Mouse (Mus musculus) myocyte (in vitro differentiated cells): ENCODE measurements at regions not wholly inside any gene's neighbourhood (a gene's known extent, or its start where the extent isn't known, plus 50 kb on each side); places are given as distances from the start of the nearest gene placed in this dataset.

Source experiments
- POLR2A ChIP-seq: IDR thresholded peaks from one replicate; pipeline ENCODE4 v1.6.1; 2011; ENCODE audit warnings: low read depth, mild to moderate bottlenecking, control low read depth, moderate library complexity; ENCODE audit not compliant: insufficient read length
- POLR2AphosphoS2 ChIP-seq: IDR thresholded peaks from one replicate; pipeline ENCODE4 v1.6.1; 2011; ENCODE audit warnings: low read depth, control low read depth; ENCODE audit not compliant: insufficient read length
- REST ChIP-seq: IDR thresholded peaks from one replicate; pipeline ENCODE4 v1.6.1; 2011; ENCODE audit warnings: mild to moderate bottlenecking, control low read depth, moderate library complexity; ENCODE audit not compliant: insufficient read depth, insufficient read length

GRCm38 (mm10) chrX:11082171-11082570, 216.9 kb upstream of the H2al1a start:
- TF ChIP-seq POLR2A (no peak), POLR2AphosphoS2 (no peak), REST (no peak)
